Mouse (Mus musculus): ENCODE measurements around the gene Tbx1. TPM values are rescaled to one million over a fixed set of nuclear protein-coding genes. Genes with fewer than 3 reads are reported as not detected.

Gene Tbx1
- polyA plus RNA-seq, 1 experiment from 2014 or later, result 7.8 TPM

- Histone ChIP-seq H3K4me1 (ENCODE audit: insufficient read depth, low read depth, low read length) (peaks cover 14% of the 10 kb centered on the region), H3K9ac (replicated peaks; ENCODE audit: low read depth) (no peak overlapping the region), H3K27ac (ENCODE audit: low read length) (no peak overlapping the region), H3K9me3 (ENCODE audit: low read length) (no peaks in the 10 kb centered on the region), H3K4me3 (ENCODE audit: low read depth, low read length) (no peak overlapping the region), H3K36me3 (ENCODE audit: insufficient read depth, low read length) (no peaks in the 10 kb centered on the region), H3K27me3 (replicated peaks; ENCODE audit: insufficient read depth, low read length) (peaks cover 54% of the 10 kb centered on the region), H3K4me2 (replicated peaks; ENCODE audit: low read depth, low read length) (no peak overlapping the region)
- 68% methylated on average over 15 of the region's 15 CpGs for WGBS
- ATAC-seq, result no peak
- no peak for DNase-seq (ENCODE audit: low spot score)
- no peak for TF ChIP-seq EP300 (IDR thresholded peaks at IDR 0.05)
- TF ChIP-seq CTCF (IDR thresholded peaks at IDR 0.05), result no peak
Observed at GRCm38 (mm10) chr16:18623751-18624540, 33.5 kb upstream of the Tbx1 start.

DNA sequence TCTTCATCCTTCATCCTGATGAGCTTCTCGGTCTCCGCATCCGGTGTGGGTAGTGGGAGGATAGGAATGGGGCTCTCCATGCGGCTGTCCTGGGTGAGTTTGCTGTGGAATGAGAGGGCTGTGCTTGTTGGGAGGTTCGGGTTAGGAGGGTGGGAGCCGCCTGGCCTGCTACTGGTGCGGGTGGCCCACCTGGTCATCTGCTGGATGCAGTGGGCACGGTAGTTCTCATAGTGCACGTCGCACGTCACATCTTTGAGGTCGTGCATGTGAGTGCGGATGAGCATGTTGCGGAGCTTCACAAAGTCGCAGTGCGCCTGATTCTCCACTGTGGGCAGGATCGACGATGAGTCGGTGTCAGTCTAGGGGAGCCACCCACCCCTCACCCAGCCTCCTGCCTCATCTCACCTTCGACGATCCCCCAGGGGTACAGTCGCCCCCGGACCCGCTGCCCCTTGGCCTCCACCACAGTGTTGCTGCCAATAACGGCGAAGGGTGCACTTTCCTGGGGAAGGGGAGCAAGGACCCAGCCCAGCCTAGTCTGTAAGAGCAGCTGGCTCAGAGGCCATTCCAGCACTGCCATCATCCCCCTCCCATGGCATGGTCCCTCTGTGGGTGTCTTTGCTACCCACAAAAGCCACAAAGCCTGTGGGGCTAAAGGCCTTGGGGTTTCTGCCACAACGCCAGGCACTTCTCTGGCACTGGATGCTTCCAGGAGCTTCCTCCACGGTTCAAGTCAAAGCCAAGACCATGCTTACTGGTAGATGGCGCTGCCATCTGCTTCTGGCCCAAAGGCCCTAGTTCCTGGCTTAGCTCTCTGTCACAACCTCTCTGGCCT is 32.7 kb upstream of the Tbx1 start:
- no peaks in the 10 kb centered on the region for H3K9me3 ChIP-seq (ENCODE audit: low read length)
- no peak overlapping the region for H3K27ac ChIP-seq (ENCODE audit: low read length)
- no peaks in the 10 kb centered on the region for H3K36me3 ChIP-seq (ENCODE audit: insufficient read depth, low read length)
- H3K4me2 ChIP-seq (replicated peaks; ENCODE audit: low read depth, low read length), result no peak overlapping the region
- ATAC-seq (no peak), DNase-seq (ENCODE audit: low spot score) (no peak)
- no peak overlapping the region for H3K4me3 ChIP-seq (ENCODE audit: low read depth, low read length)
- 66% methylated on average over 29 of the region's 29 CpGs for WGBS
- peaks cover 55% of the 10 kb centered on the region for H3K27me3 ChIP-seq (replicated peaks; ENCODE audit: insufficient read depth, low read length)
- TF ChIP-seq CTCF (IDR thresholded peaks at IDR 0.05), result no peak
- TF ChIP-seq EP300 (IDR thresholded peaks at IDR 0.05), result no peak
- H3K9ac ChIP-seq (replicated peaks; ENCODE audit: low read depth), result no peak overlapping the region
- H3K4me1 ChIP-seq (ENCODE audit: insufficient read depth, low read depth, low read length), result peaks cover 14% of the 10 kb centered on the region

DNA sequence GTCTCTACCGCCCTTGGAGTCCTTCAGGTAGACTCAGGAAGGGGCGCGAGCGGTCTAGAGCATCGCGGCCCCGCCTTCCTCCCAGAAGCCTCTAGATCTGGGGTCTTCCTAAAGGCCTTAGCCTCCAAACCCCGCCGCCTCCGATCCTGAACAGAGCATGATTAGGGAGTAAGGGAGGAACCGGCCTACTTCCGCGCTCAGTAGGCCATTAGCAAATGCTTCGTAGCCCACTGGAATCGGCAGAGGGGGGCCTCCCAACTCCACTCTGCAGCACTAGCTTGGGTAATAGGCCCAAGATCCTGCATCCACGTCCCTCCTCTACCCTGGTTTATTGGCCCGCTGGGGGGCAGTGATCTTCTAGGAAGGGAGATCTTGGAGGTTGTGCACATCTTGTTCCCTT is 31.5 kb upstream of the Tbx1 start, which contains the start of gene Gp1bb:
Gene Gp1bb (minus strand): TSS at position 385 of the 400 bp plus-strand sequence.
- ATAC-seq (no peak), DNase-seq (ENCODE audit: low spot score) (no peak)
- Histone ChIP-seq H3K27ac (ENCODE audit: low read length) (no peak within 1 kb of the TSS), H3K36me3 (ENCODE audit: insufficient read depth, low read length) (no peaks in the 10 kb centered on the region), H3K9ac (replicated peaks; ENCODE audit: low read depth) (no peak within 1 kb of the TSS), H3K4me3 (ENCODE audit: low read depth, low read length) (peak within 1 kb of the TSS; percentile 41; the same call in 1 of the 2 replicates), H3K4me2 (replicated peaks; ENCODE audit: low read depth, low read length) (peak within 1 kb of the TSS; percentile 75), H3K9me3 (ENCODE audit: low read length) (no peaks in the 10 kb centered on the region), H3K27me3 (replicated peaks; ENCODE audit: insufficient read depth, low read length) (peaks cover 51% of the 10 kb centered on the region), H3K4me1 (ENCODE audit: insufficient read depth, low read depth, low read length) (peaks cover 16% of the 10 kb centered on the region)
- no peak for TF ChIP-seq EP300 (IDR thresholded peaks at IDR 0.05)
- WGBS, result 25% methylated on average over 16 of the region's 17 CpGs

GRCm38 (mm10) chr16:18621362-18622001 is 31.0 kb upstream of the Tbx1 start:
- ATAC-seq, result no peak
- peak overlapping the region; percentile 75 for H3K4me2 ChIP-seq (replicated peaks; ENCODE audit: low read depth, low read length)
- peak overlapping the region; percentile 41 for H3K4me3 ChIP-seq (ENCODE audit: low read depth, low read length)
- H3K9me3 ChIP-seq (ENCODE audit: low read length), result no peaks in the 10 kb centered on the region
- H3K27me3 ChIP-seq (replicated peaks; ENCODE audit: insufficient read depth, low read length), result peaks cover 51% of the 10 kb centered on the region
- DNase-seq (ENCODE audit: low spot score), result no peak
- H3K9ac ChIP-seq (replicated peaks; ENCODE audit: low read depth), result no peak overlapping the region
- TF ChIP-seq EP300 (IDR thresholded peaks at IDR 0.05) (no peak), CTCF (IDR thresholded peaks at IDR 0.05) (no peak)
- no peak overlapping the region for H3K27ac ChIP-seq (ENCODE audit: low read length)
- H3K4me1 ChIP-seq (ENCODE audit: insufficient read depth, low read depth, low read length), result peaks cover 16% of the 10 kb centered on the region
- no peaks in the 10 kb centered on the region for H3K36me3 ChIP-seq (ENCODE audit: insufficient read depth, low read length)
- 10% methylated on average over 38 of the region's 38 CpGs for WGBS

DNA sequence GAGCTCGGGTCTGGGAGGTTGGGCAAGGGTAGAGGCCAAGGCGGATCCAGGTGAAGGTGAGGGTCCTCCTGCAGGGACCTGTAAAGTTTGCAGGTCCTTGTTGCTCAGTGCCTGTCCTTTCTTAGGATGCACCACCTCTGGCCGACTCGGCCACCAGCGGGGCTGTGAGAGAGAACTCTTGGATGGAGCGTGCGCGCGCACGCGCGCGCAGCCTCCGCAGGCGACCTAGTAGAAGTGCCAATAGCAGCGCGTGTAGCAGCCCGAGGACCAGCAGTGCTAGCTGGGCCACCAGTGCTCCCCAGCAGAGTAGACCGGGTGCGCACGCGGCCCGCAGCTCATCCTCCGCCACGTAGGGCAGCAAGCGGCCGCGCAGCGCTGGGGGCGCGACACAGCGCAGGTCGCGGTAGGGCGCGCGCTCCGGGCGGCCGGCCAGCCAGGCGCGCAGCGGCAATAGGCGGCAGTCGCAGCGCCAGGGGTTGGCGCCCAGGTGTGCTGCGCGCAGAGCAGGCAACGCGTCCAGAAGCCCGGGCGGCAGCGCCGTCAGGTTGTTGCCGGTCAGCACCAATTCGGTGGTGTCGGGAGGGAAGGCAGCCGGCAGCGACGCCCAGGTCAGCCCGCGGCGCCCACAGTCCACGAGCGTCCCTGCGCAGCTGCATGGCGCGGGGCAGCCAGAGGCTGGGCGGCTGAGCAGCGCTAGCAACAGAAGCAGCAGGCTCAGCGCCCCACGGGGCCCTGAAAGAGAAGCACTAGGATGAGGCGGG is 30.3 kb upstream of the Tbx1 start:
- Histone ChIP-seq H3K27me3 (replicated peaks; ENCODE audit: insufficient read depth, low read length) (peaks cover 51% of the 10 kb centered on the region), H3K36me3 (ENCODE audit: insufficient read depth, low read length) (no peaks in the 10 kb centered on the region), H3K4me3 (ENCODE audit: low read depth, low read length) (peak overlapping the region; percentile 41), H3K27ac (ENCODE audit: low read length) (no peak overlapping the region), H3K9ac (replicated peaks; ENCODE audit: low read depth) (no peak overlapping the region), H3K9me3 (ENCODE audit: low read length) (no peaks in the 10 kb centered on the region), H3K4me2 (replicated peaks; ENCODE audit: low read depth, low read length) (peak overlapping the region; percentile 75), H3K4me1 (ENCODE audit: insufficient read depth, low read depth, low read length) (peaks cover 11% of the 10 kb centered on the region)
- WGBS, result 3% methylated on average over 73 of the region's 74 CpGs
- peak; percentile 11; the same call in 1 of the 2 replicates for ATAC-seq
- DNase-seq (ENCODE audit: low spot score), result no peak
- no peak for TF ChIP-seq EP300 (IDR thresholded peaks at IDR 0.05)
- TF ChIP-seq CTCF (IDR thresholded peaks at IDR 0.05), result no peak

All from lung, postnatal 0 days (tissue).